Comparison of ENCODE assay signal across 9 mouse cellular contexts in the genomic region with DNA sequence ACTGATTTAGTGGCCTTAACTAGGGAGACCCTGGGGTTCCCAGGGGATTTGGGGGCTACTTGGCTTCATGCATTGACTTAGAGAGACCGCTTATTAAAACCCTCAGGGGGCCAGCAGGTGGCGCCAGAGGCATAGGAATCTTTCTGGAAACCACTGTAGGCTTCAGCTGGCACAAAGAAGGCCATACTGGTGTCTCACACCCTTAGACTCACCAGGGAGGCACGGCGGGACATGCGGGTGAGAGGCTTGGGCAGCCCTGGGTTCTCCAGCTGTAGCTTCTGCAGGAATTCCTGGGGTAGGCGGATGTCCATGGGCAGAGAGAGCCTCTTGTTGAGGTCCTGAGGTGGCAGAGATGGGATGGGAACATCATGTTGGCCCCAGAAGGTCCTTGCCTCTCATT. TPM values are rescaled to one million over a fixed set of nuclear protein-coding genes. Genes with fewer than 3 reads are reported as not detected.
A peak's percentile ranks its signal among the peaks of the same experiment; 100 is the strongest.
DNase-seq lines count a peak whose midpoint lies in the region; ATAC-seq and TF ChIP-seq lines count a peak whose summit lies in the region.
"Had no signal": no experiment of that assay in that cellular context is flagged by ENCODE, and none has a peak within 500 bp of the region (broad histone marks: within the 10 kb centered on the region; RNA-seq: fewer than 3 reads in every experiment).

No protein-coding gene starts in this region.

- no peaks in the 10 kb centered on the region for H3K36me3 ChIP-seq in liver, embryonic 14.5 days (replicated peaks; ENCODE audit: control insufficient read depth, insufficient read depth, low read depth)
- no peaks in the 10 kb centered on the region for H3K36me3 ChIP-seq in neural tube, embryonic 14.5 days (ENCODE audit: control insufficient read depth, insufficient read depth, low read length)
- H3K36me3 ChIP-seq: embryonic facial prominence, embryonic 12.5 days had no signal

- no peaks in the 10 kb centered on the region for H3K27me3 ChIP-seq in liver, embryonic 14.5 days (ENCODE audit: control insufficient read depth, insufficient read depth, low read length)
- H3K27me3 ChIP-seq in neural tube, embryonic 14.5 days (ENCODE audit: control insufficient read depth, insufficient read depth, low read length): no peaks in the 10 kb centered on the region
- H3K27me3 ChIP-seq: embryonic facial prominence, embryonic 12.5 days had no signal

- peak; percentile 76 for TF ChIP-seq CTCF in liver, embryonic 14.5 days (IDR thresholded peaks at IDR 0.05; ENCODE audit: low read depth)

- H3K4me2 ChIP-seq in liver, embryonic 14.5 days (ENCODE audit: low read depth): no peak overlapping the region
- no peak overlapping the region for H3K4me2 ChIP-seq in neural tube, embryonic 14.5 days (ENCODE audit: low read depth, low read length)
- H3K4me2 ChIP-seq: embryonic facial prominence, embryonic 12.5 days had no signal

- peak; percentile 66 for ATAC-seq in granulocyte monocyte progenitor cell, adult 5-6 weeks (replicated peaks; ENCODE audit: poor library complexity, severe bottlenecking)
- no peak for ATAC-seq in liver, embryonic 14.5 days (ENCODE audit: insufficient read depth)
- ATAC-seq in neural tube, embryonic 14.5 days (ENCODE audit: low read depth): peak; percentile 68

- H3K9me3 ChIP-seq in liver, embryonic 14.5 days (ENCODE audit: control insufficient read depth, low read length): no peaks in the 10 kb centered on the region
- H3K9me3 ChIP-seq in neural tube, embryonic 14.5 days (ENCODE audit: control insufficient read depth, low read length): no peaks in the 10 kb centered on the region
- H3K9me3 ChIP-seq: embryonic facial prominence, embryonic 12.5 days had no signal

- no peak for TF ChIP-seq EP300 in liver, embryonic 14.5 days (IDR thresholded peaks at IDR 0.05; ENCODE audit: low read depth)

- no peak overlapping the region for H3K27ac ChIP-seq in liver, embryonic 14.5 days
- H3K27ac ChIP-seq in neural tube, embryonic 14.5 days (ENCODE audit: low read depth, low read length): no peak overlapping the region
- H3K27ac ChIP-seq: embryonic facial prominence, embryonic 12.5 days had no signal

- no peak overlapping the region for H3K9ac ChIP-seq in liver, embryonic 14.5 days (replicated peaks)
- no peak overlapping the region for H3K9ac ChIP-seq in neural tube, embryonic 14.5 days (replicated peaks; ENCODE audit: low read depth, low read length)
- H3K9ac ChIP-seq: embryonic facial prominence, embryonic 12.5 days had no signal

- H3K4me1 ChIP-seq in liver, embryonic 14.5 days (replicated peaks; ENCODE audit: control insufficient read depth in 2 of 2, insufficient read depth in 2 of 2, low read length in 1 of 2): peaks cover 0 to 5% of the 10 kb centered on the region in 2 experiments; a peak in 2 of 4 replicates
- no peaks in the 10 kb centered on the region for H3K4me1 ChIP-seq in neural tube, embryonic 14.5 days (ENCODE audit: control insufficient read depth, insufficient read depth, low read length)
- H3K4me1 ChIP-seq: embryonic facial prominence, embryonic 12.5 days had no signal

- WGBS in liver, embryonic 14.5 days (ENCODE audit: insufficient replicate concordance): 24% methylated on average over 6 of the region's 6 CpGs
- WGBS in neural tube, embryonic 14.5 days: 20% methylated on average over 6 of the region's 6 CpGs

- H3K4me3 ChIP-seq in liver, embryonic 14.5 days (ENCODE audit: insufficient read depth in 1 of 2, low read depth in 2 of 2, low read length in 2 of 2): no peak overlapping the region
- H3K4me3 ChIP-seq in neural tube, embryonic 14.5 days (ENCODE audit: low read depth, low read length): no peak overlapping the region
- H3K4me3 ChIP-seq: embryonic facial prominence, embryonic 12.5 days had no signal

- peak; percentile 96 for DNase-seq in 3T3-L1 (ENCODE audit: low read depth, low spot score)
- peak; percentile 83 to 96 for DNase-seq in adrenal gland, adult (ENCODE audit: inconsistent age in 2 of 2, low spot score in 1 of 2)
- peak; percentile 94 for DNase-seq in embryo, embryonic 10.5 days (ENCODE audit: low spot score)
- DNase-seq in kidney, postnatal 10 days: peak; percentile 94
- peak; percentile 24 to 44 (median 32) for DNase-seq in liver, embryonic 14.5 days (ENCODE audit: low read depth in 3 of 3, low spot score in 3 of 3)
- DNase-seq in testis, postnatal 14 days (ENCODE audit: low spot score): peak; percentile 60

RNA-seq across cellular contexts. Expression of a gene that starts 18.2 kb away (rescaled TPM):
- 4.0 and 6.5 TPM in 2 replicates for total RNA-seq in granulocyte monocyte progenitor cell, adult 5-6 weeks (2014; fragmentation: Nextera tagmentation)
- 0.36 and 0.43 TPM in 2 replicates for total RNA-seq in granulocyte monocyte progenitor cell, adult 5-6 weeks (2017)
- polyA plus RNA-seq in liver, embryonic 14.5 days (2012; rRNA removed): 1.4 and 1.7 TPM in 2 replicates
- 0.67 and 1.2 TPM in 2 replicates for polyA plus RNA-seq in liver, embryonic 14.5 days (2014; fragmentation: Nextera tagmentation; extraction: Ambion mirVana)
- 0.36 and 0.42 TPM in 2 replicates for polyA plus RNA-seq in neural tube, embryonic 14.5 days (2014; fragmentation: Nextera tagmentation; extraction: Ambion mirVana)

RNA-seq across cellular contexts. Expression of a gene that starts 53.4 kb away (rescaled TPM):
- not detected in 2 replicates for total RNA-seq in granulocyte monocyte progenitor cell, adult 5-6 weeks (2014; fragmentation: Nextera tagmentation)
- total RNA-seq in granulocyte monocyte progenitor cell, adult 5-6 weeks (2017): 0.82 and 4.8 TPM in 2 replicates
- polyA plus RNA-seq in liver, embryonic 14.5 days (2012; rRNA removed): 0.02 TPM in 2 replicates
- polyA plus RNA-seq in liver, embryonic 14.5 days (2014; fragmentation: Nextera tagmentation; extraction: Ambion mirVana): 2.6 and 4.1 TPM in 2 replicates
- 8.5 and 9.4 TPM in 2 replicates for polyA plus RNA-seq in neural tube, embryonic 14.5 days (2014; fragmentation: Nextera tagmentation; extraction: Ambion mirVana)

Comparison
In these comparisons a context has a peak if more than half of its experiments do, and no peak if none do; other contexts are left out.
1. DNase-seq: peak in every context shown above with its lines; median percentile 96 in 3T3-L1; 94 in embryo, embryonic 10.5 days; 94 in kidney, postnatal 10 days; 90 in adrenal gland, adult; 60 in testis, postnatal 14 days; 32 in liver, embryonic 14.5 days.